Mouse (Mus musculus): ENCODE data around the gene Zpbp2. TPM values are rescaled to one million over a fixed set of nuclear protein-coding genes. Genes with fewer than 3 reads are reported as not detected.

Gene Zpbp2
- total and polyA plus RNA-seq, 2 experiments from 2014 or later, result 0.36 TPM; not detected in 1

DNA sequence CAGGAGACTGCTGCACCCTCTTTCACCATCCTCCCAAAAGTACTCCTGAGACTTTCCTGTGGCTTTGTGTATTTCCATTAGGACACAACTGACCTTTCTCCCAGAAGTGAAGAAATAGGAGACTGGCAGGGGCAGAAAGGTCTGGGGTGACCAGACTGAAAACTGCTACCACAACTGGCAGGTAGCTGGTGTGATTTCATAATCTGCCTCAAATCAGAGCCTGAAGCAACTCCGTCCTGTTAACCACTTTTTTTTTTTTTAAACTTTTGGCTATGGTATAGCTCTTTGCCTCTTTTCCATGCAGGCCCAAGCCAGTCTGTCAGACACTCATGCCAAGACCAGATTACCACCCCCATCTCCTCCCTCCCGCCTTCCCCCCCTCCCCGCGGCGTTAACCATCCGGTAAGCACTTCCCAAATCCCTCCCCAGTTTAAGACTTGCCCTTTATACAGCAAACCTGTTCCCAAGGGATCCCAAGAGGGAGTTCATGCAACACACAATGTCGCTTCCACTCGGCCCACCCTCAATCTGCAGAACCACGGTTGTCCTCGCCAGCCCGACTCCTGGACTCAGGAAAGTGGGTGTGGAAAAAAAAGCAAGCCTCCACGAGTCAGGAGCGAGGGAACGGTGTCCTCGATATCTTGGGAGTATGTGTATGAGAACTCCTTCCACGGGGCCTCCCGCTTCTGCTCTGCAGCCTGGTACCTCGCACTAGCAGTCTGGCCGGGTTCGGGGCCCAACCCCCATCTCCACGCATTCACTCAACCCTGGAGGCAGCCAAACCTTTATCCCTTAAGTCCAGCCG lies 35.4 kb downstream of the Zpbp2 start:
- no peak for TF ChIP-seq CTCF (IDR thresholded peaks at IDR 0.05)

GRCm38 (mm10) chr11:98586892-98587563 lies 36.1 kb downstream of the Zpbp2 start, which contains the start of gene Ormdl3:
Ormdl3 (minus strand) TSS chr11:98587368.
- H3K36me3 ChIP-seq (ENCODE audit: insufficient read depth, low read length), result peaks cover 12% of the 10 kb centered on the region
- peak within 1 kb of the TSS; percentile 84 for H3K4me2 ChIP-seq (ENCODE audit: low read depth, low read length, poor library complexity, severe bottlenecking)
- no peaks in the 10 kb centered on the region for H3K9me3 ChIP-seq (ENCODE audit: low read length)
- H3K27me3 ChIP-seq (ENCODE audit: insufficient read depth, low read length), result no peaks in the 10 kb centered on the region
- peaks cover 20% of the 10 kb centered on the region for H3K4me1 ChIP-seq (ENCODE audit: insufficient read depth, low read length)
- under 1% methylated on average over 49 of the region's 49 CpGs for whole genome bisulfite sequencing
- peak within 1 kb of the TSS; percentile 86 for H3K27ac ChIP-seq (ENCODE audit: low read depth, low read length)
- DNase-seq (ENCODE audit: low spot score) (peak; percentile 99), ATAC-seq (ENCODE audit: low FRiP score) (peak; percentile 89)
- peak within 1 kb of the TSS; percentile 84 for H3K9ac ChIP-seq (replicated peaks; ENCODE audit: low read length, poor library complexity, severe bottlenecking)
- no peak for TF ChIP-seq CTCF (IDR thresholded peaks at IDR 0.05)
- peak within 1 kb of the TSS; percentile 74 for H3K4me3 ChIP-seq (ENCODE audit: low read depth, low read length)

More for the DNA sequence above, 35.4 kb downstream of the Zpbp2 start:
- Histone ChIP-seq H3K27me3 (ENCODE audit: insufficient read depth, low read length) (no peaks in the 10 kb centered on the region), H3K9ac (replicated peaks; ENCODE audit: low read length, poor library complexity, severe bottlenecking) (peak overlapping the region; percentile 84), H3K4me3 (ENCODE audit: low read depth, low read length) (peak overlapping the region; percentile 74), H3K4me2 (ENCODE audit: low read depth, low read length, poor library complexity, severe bottlenecking) (peak overlapping the region; percentile 84), H3K9me3 (ENCODE audit: low read length) (no peaks in the 10 kb centered on the region), H3K36me3 (ENCODE audit: insufficient read depth, low read length) (peaks cover 17% of the 10 kb centered on the region), H3K27ac (ENCODE audit: low read depth, low read length) (peak overlapping the region; percentile 86), H3K4me1 (ENCODE audit: insufficient read depth, low read length) (peaks cover 20% of the 10 kb centered on the region)
- DNase-seq (ENCODE audit: low spot score) (no peak), ATAC-seq (ENCODE audit: low FRiP score) (peak; percentile 39; the same call in 1 of the 2 replicates)
- 1% methylated on average over 22 of the region's 22 CpGs for WGBS

- Histone ChIP-seq H3K27me3 (ENCODE audit: insufficient read depth, low read length) (no peaks in the 10 kb centered on the region), H3K27ac (ENCODE audit: low read depth, low read length) (peak overlapping the region; percentile 39; the same call in 1 of the 2 replicates), H3K9me3 (ENCODE audit: low read length) (no peaks in the 10 kb centered on the region), H3K36me3 (ENCODE audit: insufficient read depth, low read length) (peaks cover 7% of the 10 kb centered on the region), H3K4me1 (ENCODE audit: insufficient read depth, low read length) (peaks cover 20% of the 10 kb centered on the region), H3K9ac (replicated peaks; ENCODE audit: low read length, poor library complexity, severe bottlenecking) (peak overlapping the region; percentile 39; the same call in 1 of the 2 replicates), H3K4me3 (ENCODE audit: low read depth, low read length) (peak overlapping the region; percentile 74), H3K4me2 (ENCODE audit: low read depth, low read length, poor library complexity, severe bottlenecking) (peak overlapping the region; percentile 84)
- no peak for TF ChIP-seq CTCF (IDR thresholded peaks at IDR 0.05)
- 5% methylated on average over 20 of the region's 20 CpGs for WGBS
- DNase-seq (ENCODE audit: low spot score) (peak; percentile 84), ATAC-seq (ENCODE audit: low FRiP score) (peak; percentile 32)
These were observed 37.0 kb downstream of the Zpbp2 start for GRCm38 (mm10) chr11:98587684-98588546.

- H3K27ac ChIP-seq (ENCODE audit: low read depth, low read length), result no peak overlapping the region
- no peak overlapping the region for H3K4me3 ChIP-seq (ENCODE audit: low read depth, low read length)
- no peak for DNase-seq (ENCODE audit: low spot score)
- WGBS, result 72% methylated on average over 6 of the region's 6 CpGs
- no peaks in the 10 kb centered on the region for H3K9me3 ChIP-seq (ENCODE audit: low read length)
- H3K4me2 ChIP-seq (ENCODE audit: low read depth, low read length, poor library complexity, severe bottlenecking), result peak overlapping the region; percentile 84
- H3K27me3 ChIP-seq (ENCODE audit: insufficient read depth, low read length), result no peaks in the 10 kb centered on the region
- no peak for ATAC-seq (ENCODE audit: low FRiP score)
- TF ChIP-seq CTCF (IDR thresholded peaks at IDR 0.05), result no peak
- H3K4me1 ChIP-seq (ENCODE audit: insufficient read depth, low read length), result peaks cover 20% of the 10 kb centered on the region
- H3K9ac ChIP-seq (replicated peaks; ENCODE audit: low read length, poor library complexity, severe bottlenecking), result no peak overlapping the region
- H3K36me3 ChIP-seq (ENCODE audit: insufficient read depth, low read length), result no peaks in the 10 kb centered on the region
These were observed 38.0 kb downstream of the Zpbp2 start for GRCm38 (mm10) chr11:98588833-98589281.

DNA sequence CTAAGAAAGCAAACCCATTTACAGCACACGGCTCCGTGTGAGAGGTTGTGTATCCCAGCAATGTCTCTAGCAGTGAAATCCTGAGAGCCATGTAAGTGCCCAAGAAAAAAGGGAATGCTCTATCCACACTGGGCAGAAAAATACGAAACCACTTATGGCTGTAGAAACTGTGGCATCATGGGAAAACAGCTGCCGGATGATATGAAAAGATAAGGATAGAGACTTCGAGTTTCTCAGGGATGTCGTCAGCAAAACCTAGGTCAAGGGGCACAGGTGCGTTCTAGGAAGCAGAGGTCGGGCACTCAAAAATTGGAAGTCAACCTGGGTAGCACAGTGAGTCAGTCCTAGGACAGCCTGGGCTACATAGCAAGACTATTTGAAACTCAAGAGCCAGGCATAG lies 38.4 kb downstream of the Zpbp2 start:
- TF ChIP-seq CTCF (IDR thresholded peaks at IDR 0.05), result no peak
- WGBS, result 85% methylated on average over 8 of the region's 8 CpGs
- no peak for ATAC-seq (ENCODE audit: low FRiP score)

More for the DNA sequence above, 38.4 kb downstream of the Zpbp2 start:
- Histone ChIP-seq H3K4me2 (ENCODE audit: low read depth, low read length, poor library complexity, severe bottlenecking) (no peak overlapping the region), H3K4me1 (ENCODE audit: insufficient read depth, low read length) (peaks cover 20% of the 10 kb centered on the region), H3K9ac (replicated peaks; ENCODE audit: low read length, poor library complexity, severe bottlenecking) (no peak overlapping the region), H3K9me3 (ENCODE audit: low read length) (no peaks in the 10 kb centered on the region), H3K27me3 (ENCODE audit: insufficient read depth, low read length) (no peaks in the 10 kb centered on the region), H3K36me3 (ENCODE audit: insufficient read depth, low read length) (no peaks in the 10 kb centered on the region), H3K27ac (ENCODE audit: low read depth, low read length) (no peak overlapping the region), H3K4me3 (ENCODE audit: low read depth, low read length) (no peak overlapping the region)
- no peak for DNase-seq (ENCODE audit: low spot score)

All from midbrain, postnatal 0 days (tissue).